Mouse (Mus musculus) liver, embryonic 14.5 days (tissue): ENCODE results near the gene Col5a2. TPM values are rescaled to one million over a fixed set of nuclear protein-coding genes. Genes with fewer than 3 reads are reported as not detected.

Experiments
- ATAC-seq: fragments of 200-750 bp; cut with Nextera tagmentation; 2 replicates; pipeline ENCODE4 v1.8.0; 2017; ENCODE audit warnings: moderate number of reproducible peaks, mild to moderate bottlenecking, moderate library complexity; ENCODE audit not compliant: insufficient read depth
- DNase-seq, 3 experiments: peaks; one replicate each; pipeline ENCODE4 v3.0.0-alpha.2; 2012 to 2013; ENCODE audit warnings: low read depth in 3 of 3, low spot score in 3 of 3
- H3K27ac ChIP-seq: fragments of 300-500 bp; sonication (generic); 2 replicates; pipeline ENCODE4 v1.5.1; 2014; ENCODE audit warnings: moderate library complexity, mild to moderate bottlenecking, control low read depth, inconsistent platforms
- H3K27me3 ChIP-seq: fragments of 300-500 bp; sonication (generic); 2 replicates; pipeline ENCODE4 v1.6.1; 2014; ENCODE audit warnings: mild to moderate bottlenecking, low read length, moderate library complexity; ENCODE audit not compliant: control insufficient read depth, insufficient read depth
- H3K36me3 ChIP-seq: fragments of 300-500 bp; sonication (generic); replicated peaks from 2 replicates; pipeline ENCODE4 v1.6.1; 2014; ENCODE audit warnings: low read depth; ENCODE audit not compliant: control insufficient read depth, insufficient read depth
- H3K4me1 ChIP-seq, 2 experiments: fragments of 200-500 bp in 1 of 2; fragments of 300-500 bp in 1 of 2; sonication (generic) in 1 of 2; replicated peaks; 2 replicates each; pipeline ENCODE4 v1.6.1; 2012 to 2014; ENCODE audit warnings: antibody characterized with exemption in 1 of 2, inconsistent platforms in 1 of 2, low read length in 1 of 2; ENCODE audit not compliant: control insufficient read depth in 2 of 2, insufficient read depth in 2 of 2
- H3K4me2 ChIP-seq: fragments of 300-500 bp; sonication (generic); 2 replicates; pipeline ENCODE4 v1.6.1; 2014; ENCODE audit warnings: low read depth, mild to moderate bottlenecking, control low read depth, moderate library complexity
- H3K4me3 ChIP-seq, 2 experiments: fragments of 200-500 bp in 1 of 2; fragments of 300-500 bp in 1 of 2; sonication (generic) in 1 of 2; 2 replicates each; pipeline ENCODE4 v1.5.1; 2012 to 2014; ENCODE audit warnings: low read depth in 2 of 2, low read length in 2 of 2, mild to moderate bottlenecking in 2 of 2, control low read depth in 1 of 2, inconsistent platforms in 1 of 2, moderate library complexity in 1 of 2; ENCODE audit not compliant: insufficient read depth in 1 of 2
- H3K9ac ChIP-seq: fragments of 300-500 bp; sonication (generic); replicated peaks from 2 replicates; pipeline ENCODE4 v1.6.1; 2014; ENCODE audit warnings: mild to moderate bottlenecking, control low read depth, moderate library complexity
- H3K9me3 ChIP-seq: fragments of 300-500 bp; sonication (generic); 2 replicates; pipeline ENCODE4 v1.6.1; 2016; ENCODE audit warnings: low read length, mixed read lengths; ENCODE audit not compliant: control insufficient read depth
- CTCF ChIP-seq: IDR thresholded peaks from 2 replicates; pipeline ENCODE4 v1.5.1; 2016; ENCODE audit warnings: antibody characterized with exemption, low read depth, control low read depth
- EP300 ChIP-seq: IDR thresholded peaks from 2 replicates; pipeline ENCODE4 v1.6.1; 2016; ENCODE audit warnings: antibody characterized with exemption, low read depth
- WGBS: fragments of 180-500 bp; shearing (Covaris S2); extraction: QIAGEN DNeasy Blood & Tissue Kit; methylation state at CpG from one replicate; pipeline ENCODE4 v1.1.7; 2014; ENCODE audit not compliant: insufficient replicate concordance; 5-methylcytosine and 5-hydroxymethylcytosine counted together
- polyA plus RNA-seq, 2 experiments: library from polyadenylated mRNA; depleted of rRNA in 1 of 2; stranded (reverse) in 1 of 2; unstranded in 1 of 2; fragments of >200 nt; fragmentation: Nextera tagmentation in 1 of 2; extraction: Ambion mirVana in 1 of 2; gene quantifications; 2 replicates each; pipeline versions ENCODE4 v1.2.1 to v1.2.3; 2012 to 2014

Gene Col5a2
- polyA plus RNA-seq, 2 experiments = 3.8 to 4.2 TPM

- ATAC-seq = no peak
- H3K9ac ChIP-seq = no peak overlapping the region
- H3K4me3 ChIP-seq = no peak overlapping the region
- no peaks in the 10 kb centered on the region for H3K9me3 ChIP-seq
- H3K27me3 ChIP-seq = no peaks in the 10 kb centered on the region
- no peak overlapping the region for H3K27ac ChIP-seq
- no peak for DNase-seq
- H3K36me3 ChIP-seq = no peaks in the 10 kb centered on the region
- no peak for TF ChIP-seq EP300
- no peak for TF ChIP-seq CTCF
- no peaks in the 10 kb centered on the region for H3K4me1 ChIP-seq
- no peak overlapping the region for H3K4me2 ChIP-seq
- WGBS = 48% methylated on average over 2 of the region's 2 CpGs
Observed at GRCm38 (mm10) chr1:45359147-45359546, 143.9 kb downstream of the Col5a2 start.

- no peaks in the 10 kb centered on the region for H3K27me3 ChIP-seq
- no peak overlapping the region for H3K27ac ChIP-seq
- ATAC-seq (no peak), DNase-seq (no peak)
- no peak overlapping the region for H3K4me3 ChIP-seq
- no peaks in the 10 kb centered on the region for H3K4me1 ChIP-seq
- H3K4me2 ChIP-seq = no peak overlapping the region
- no peak for TF ChIP-seq CTCF
- TF ChIP-seq EP300 = no peak
- WGBS = 71% methylated on average over 1 of the region's 1 CpGs
- H3K9ac ChIP-seq = no peak overlapping the region
- H3K36me3 ChIP-seq = no peaks in the 10 kb centered on the region
- H3K9me3 ChIP-seq = no peaks in the 10 kb centered on the region
Observed at GRCm38 (mm10) chr1:45358020-45358419, 145.1 kb downstream of the Col5a2 start.

- TF ChIP-seq CTCF = no peak
- no peak for TF ChIP-seq EP300
- ATAC-seq = no peak
Observed at GRCm38 (mm10) chr1:45355944-45356343, 147.1 kb downstream of the Col5a2 start.

GRCm38 (mm10) chr1:45329149-45329548, 173.9 kb downstream of the Col5a2 start:
- TF ChIP-seq CTCF = no peak
- TF ChIP-seq EP300 = no peak
- DNase-seq (no peak), ATAC-seq (no peak)
- Histone ChIP-seq H3K4me3 (no peak overlapping the region), H3K9ac (no peak overlapping the region), H3K27me3 (no peaks in the 10 kb centered on the region), H3K27ac (no peak overlapping the region), H3K4me1 (no peaks in the 10 kb centered on the region), H3K4me2 (no peak overlapping the region), H3K36me3 (no peaks in the 10 kb centered on the region), H3K9me3 (no peaks in the 10 kb centered on the region)
- WGBS = 82% methylated on average over 1 of the region's 1 CpGs

More at GRCm38 (mm10) chr1:45355944-45356343, 147.1 kb downstream of the Col5a2 start:
- Histone ChIP-seq H3K27ac (no peak overlapping the region), H3K4me1 (no peaks in the 10 kb centered on the region), H3K4me2 (no peak overlapping the region), H3K9me3 (no peaks in the 10 kb centered on the region), H3K36me3 (no peaks in the 10 kb centered on the region), H3K27me3 (no peaks in the 10 kb centered on the region), H3K9ac (no peak overlapping the region), H3K4me3 (no peak overlapping the region)
- WGBS = 50% methylated on average over 4 of the region's 4 CpGs
- DNase-seq = no peak

Other genes with a start within 250 kb of the Col5a2 start
- gene Col3a1, start 191.7 kb downstream of the Col5a2 start, polyA plus RNA-seq (2012; rRNA removed) = 17.3 and 37.4 TPM in 2 replicates
- gene Col3a1, start 191.7 kb downstream of the Col5a2 start, polyA plus RNA-seq (2014; fragmentation: Nextera tagmentation; extraction: Ambion mirVana) = 63.6 and 66.8 TPM in 2 replicates